Mouse (Mus musculus) testis, adult 2 months (tissue): ENCODE results near the gene Nrros. TPM values are rescaled to one million over a fixed set of nuclear protein-coding genes. Genes with fewer than 3 reads are reported as not detected.
A peak's percentile ranks its signal among the peaks of the same experiment; 100 is the strongest.

Experiments used
- H3K27ac ChIP-seq: fragments of 200-500 bp; 2 replicates; pipeline ENCODE4 v1.5.1; 2012; ENCODE audit warnings: low read depth, low read length; ENCODE audit not compliant: control insufficient read depth, insufficient read depth
- H3K27me3 ChIP-seq: fragments of 200-500 bp; 2 replicates; pipeline ENCODE4 v1.6.1; 2012; ENCODE audit warnings: mild to moderate bottlenecking, low read length, moderate library complexity; ENCODE audit not compliant: control insufficient read depth, insufficient read depth
- H3K36me3 ChIP-seq: fragments of 200-500 bp; 2 replicates; pipeline ENCODE4 v1.6.1; 2012; ENCODE audit warnings: mild to moderate bottlenecking, low read length; ENCODE audit not compliant: control insufficient read depth, insufficient read depth
- H3K4me1 ChIP-seq: fragments of 200-500 bp; 2 replicates; pipeline ENCODE4 v1.6.1; 2012; ENCODE audit warnings: low read length; ENCODE audit not compliant: control insufficient read depth, insufficient read depth
- H3K4me3 ChIP-seq: fragments of 200-500 bp; 2 replicates; pipeline ENCODE4 v1.5.1; 2012; ENCODE audit warnings: low read depth, mild to moderate bottlenecking, low read length, moderate library complexity, mixed read lengths; ENCODE audit not compliant: control insufficient read depth
- CTCF ChIP-seq: fragments of 200-500 bp; IDR thresholded peaks from 2 replicates; pipeline ENCODE4 v1.5.1; 2012; ENCODE audit warnings: low read depth, mild to moderate bottlenecking, inconsistent platforms, low read length, moderate library complexity; ENCODE audit not compliant: control insufficient read depth, insufficient read depth, insufficient replicate concordance
- POLR2A ChIP-seq: fragments of 200-500 bp; IDR thresholded peaks from 2 replicates; pipeline ENCODE4 v1.6.1; 2012; ENCODE audit warnings: low read depth, mild to moderate bottlenecking, inconsistent platforms, low read length, moderate library complexity; ENCODE audit not compliant: control insufficient read depth
- polyA plus RNA-seq: library from polyadenylated mRNA; depleted of rRNA; stranded (reverse); fragments of >200 nt; gene quantifications from 2 replicates; pipeline ENCODE4 v1.2.3, GENCODE M21; 2012

The Nrros gene
- polyA plus RNA-seq, 1 experiment, result 4.1 TPM

- TF ChIP-seq POLR2A (no peak), CTCF (no peak)
- Histone ChIP-seq H3K4me1 (peaks cover 5% of the 10 kb centered on the region), H3K4me3 (no peak overlapping the region), H3K36me3 (no peaks in the 10 kb centered on the region), H3K27ac (no peak overlapping the region), H3K27me3 (no peaks in the 10 kb centered on the region)
These were observed 5.8 kb upstream of the Nrros start for GRCm38 (mm10) chr16:32171031-32171731.

- no peak overlapping the region for H3K27ac ChIP-seq
- no peak overlapping the region for H3K4me3 ChIP-seq
- TF ChIP-seq POLR2A, result no peak
- no peak for TF ChIP-seq CTCF
- peaks cover 15% of the 10 kb centered on the region for H3K4me1 ChIP-seq
- H3K36me3 ChIP-seq, result no peaks in the 10 kb centered on the region
- H3K27me3 ChIP-seq, result no peaks in the 10 kb centered on the region
These were observed 2.6 kb upstream of the Nrros start for GRCm38 (mm10) chr16:32167819-32168545.

- Histone ChIP-seq H3K4me1 (peaks cover 15% of the 10 kb centered on the region), H3K36me3 (no peaks in the 10 kb centered on the region), H3K27ac (no peak overlapping the region), H3K4me3 (peak overlapping the region; percentile 1; the same call in 1 of the 2 replicates), H3K27me3 (no peaks in the 10 kb centered on the region)
- TF ChIP-seq CTCF, result no peak
- TF ChIP-seq POLR2A, result no peak
These were observed 882 bp downstream of the Nrros start for GRCm38 (mm10) chr16:32164396-32165027.

- Histone ChIP-seq H3K36me3 (no peaks in the 10 kb centered on the region), H3K27me3 (no peaks in the 10 kb centered on the region), H3K4me3 (no peak overlapping the region), H3K27ac (no peak overlapping the region), H3K4me1 (peaks cover 15% of the 10 kb centered on the region)
- no peak for TF ChIP-seq CTCF
- no peak for TF ChIP-seq POLR2A
These were observed 1.5 kb downstream of the Nrros start for GRCm38 (mm10) chr16:32163891-32164290.

GRCm38 (mm10) chr16:32163392-32163791 lies 2.0 kb downstream of the Nrros start:
- Histone ChIP-seq H3K4me3 (no peak overlapping the region), H3K27ac (no peak overlapping the region), H3K36me3 (no peaks in the 10 kb centered on the region), H3K27me3 (no peaks in the 10 kb centered on the region), H3K4me1 (peaks cover 15% of the 10 kb centered on the region)
- no peak for TF ChIP-seq POLR2A
- TF ChIP-seq CTCF, result no peak

- Histone ChIP-seq H3K36me3 (no peaks in the 10 kb centered on the region), H3K4me3 (no peak overlapping the region), H3K4me1 (peaks cover 11% of the 10 kb centered on the region), H3K27me3 (no peaks in the 10 kb centered on the region), H3K27ac (no peak overlapping the region)
- TF ChIP-seq POLR2A (no peak), CTCF (no peak)
These were observed 4.6 kb downstream of the Nrros start for GRCm38 (mm10) chr16:32160742-32161323.

- TF ChIP-seq CTCF (no peak), POLR2A (no peak)
- H3K36me3 ChIP-seq, result no peaks in the 10 kb centered on the region
- H3K4me1 ChIP-seq, result no peaks in the 10 kb centered on the region
- no peak overlapping the region for H3K4me3 ChIP-seq
- H3K27ac ChIP-seq, result no peak overlapping the region
- H3K27me3 ChIP-seq, result no peaks in the 10 kb centered on the region
These were observed 6.4 kb downstream of the Nrros start for GRCm38 (mm10) chr16:32158966-32159365.
